Mouse (Mus musculus): Measurements from ENCODE around the gene Rnd1.

GRCm38 (mm10) chr15:98664042-98664907 is 13.0 kb downstream of the Rnd1 start:
- TF ChIP-seq CTCF (IDR thresholded peaks at IDR 0.05; ENCODE audit: insufficient read depth, low read depth, low read length) (no peak), POLR2A (IDR thresholded peaks at IDR 0.05; ENCODE audit: insufficient read depth, low read depth, low read length) (no peak)

Measured in olfactory bulb, adult 2 months (tissue).